Mouse (Mus musculus) cerebellum, postnatal 25 days (tissue): ENCODE results near the gene Clec16a.
A peak's percentile ranks its signal among the peaks of the same experiment; 100 is the strongest.

Experiments used
- DNase-seq, 2 experiments: peaks; one replicate each; pipeline ENCODE4 v3.0.0; 2021; ENCODE audit warnings: mixed read lengths in 2 of 2

Clec16a gene

GRCm38 (mm10) chr16:10536323-10536722 is 8.8 kb upstream of the Clec16a start:
- DNase-seq, result no peak

GRCm38 (mm10) chr16:10536961-10537360 is 8.2 kb upstream of the Clec16a start:
- DNase-seq, result no peak

- peak; percentile 32 to 39 for DNase-seq
These were observed 4.2 kb upstream of the Clec16a start for GRCm38 (mm10) chr16:10540763-10541597.

GRCm38 (mm10) chr16:10541598-10541930 is 3.6 kb upstream of the Clec16a start:
- peak; percentile 48 to 54 for DNase-seq

GRCm38 (mm10) chr16:10542266-10542665 is 2.9 kb upstream of the Clec16a start:
- DNase-seq, result peak; percentile 47 to 53

GRCm38 (mm10) chr16:10542698-10543365 is 2.3 kb upstream of the Clec16a start, which contains the start of gene Dexi:
Dexi (minus strand) TSS chr16:10543054.
- peak; percentile 96 to 97 for DNase-seq

- DNase-seq, result no peak
These were observed 1.7 kb downstream of the Clec16a start for GRCm38 (mm10) chr16:10546865-10547264.

GRCm38 (mm10) chr16:10548938-10549337 is 3.8 kb downstream of the Clec16a start:
- no peak for DNase-seq

- no peak for DNase-seq
These were observed 4.5 kb downstream of the Clec16a start for GRCm38 (mm10) chr16:10549600-10549999.

- DNase-seq, result no peak
These were observed 6.5 kb downstream of the Clec16a start for GRCm38 (mm10) chr16:10551592-10551991.

- no peak for DNase-seq
These were observed 8.7 kb downstream of the Clec16a start for GRCm38 (mm10) chr16:10553858-10554257.

GRCm38 (mm10) chr16:10559991-10560390 is 14.9 kb downstream of the Clec16a start:
- no peak for DNase-seq

- peak; percentile 80 to 85 for DNase-seq
These were observed 20.2 kb downstream of the Clec16a start for GRCm38 (mm10) chr16:10565278-10565885.

- no peak for DNase-seq
These were observed 22.0 kb downstream of the Clec16a start for GRCm38 (mm10) chr16:10567153-10567552.

GRCm38 (mm10) chr16:10569809-10570395 is 24.8 kb downstream of the Clec16a start:
- no peak for DNase-seq

GRCm38 (mm10) chr16:10570708-10571107 is 25.6 kb downstream of the Clec16a start:
- DNase-seq, result peak; percentile 75 to 87

GRCm38 (mm10) chr16:10571820-10572219 is 26.7 kb downstream of the Clec16a start:
- peak in 1 of 2 experiments; percentile 32 for DNase-seq

GRCm38 (mm10) chr16:10574936-10575335 is 29.8 kb downstream of the Clec16a start:
- DNase-seq, result no peak

- DNase-seq, result no peak
These were observed 30.8 kb downstream of the Clec16a start for GRCm38 (mm10) chr16:10575915-10576314.

- DNase-seq, result no peak
These were observed 32.4 kb downstream of the Clec16a start for GRCm38 (mm10) chr16:10577548-10577947.

- DNase-seq, result no peak
These were observed 33.2 kb downstream of the Clec16a start for GRCm38 (mm10) chr16:10578376-10578775.

- DNase-seq, result no peak
These were observed 36.2 kb downstream of the Clec16a start for GRCm38 (mm10) chr16:10581234-10581898.

GRCm38 (mm10) chr16:10585165-10585564 is 40.0 kb downstream of the Clec16a start:
- peak; percentile 21 to 46 for DNase-seq
